Mouse (Mus musculus): Measurements from ENCODE around the gene Dcaf4. TPM values are rescaled to one million over a fixed set of nuclear protein-coding genes. Genes with fewer than 3 reads are reported as not detected.

Gene Dcaf4
- polyA plus RNA-seq, 1 experiment from 2014 or later = 14.7 TPM

- H3K27ac ChIP-seq = no peak overlapping the region
- H3K4me3 ChIP-seq (replicated peaks) = no peak overlapping the region
- no peaks in the 10 kb centered on the region for H3K9me3 ChIP-seq (replicated peaks)
- H3K9ac ChIP-seq = no peak overlapping the region
- DNase-seq = no peak
- no peak for ATAC-seq (ENCODE audit: low read depth)
- H3K27me3 ChIP-seq = no peaks in the 10 kb centered on the region
- no peaks in the 10 kb centered on the region for H3K4me1 ChIP-seq (replicated peaks)
- H3K4me2 ChIP-seq = no peak overlapping the region
- peaks cover 45% of the 10 kb centered on the region for H3K36me3 ChIP-seq
Observed at GRCm38 (mm10) chr12:83544791-83545190, 24.5 kb downstream of the Dcaf4 start.

GRCm38 (mm10) chr12:83551305-83551704 lies 31.0 kb downstream of the Dcaf4 start:
- Histone ChIP-seq H3K27me3 (no peaks in the 10 kb centered on the region), H3K4me1 (replicated peaks) (peaks cover 14% of the 10 kb centered on the region), H3K4me3 (replicated peaks) (no peak overlapping the region), H3K9me3 (replicated peaks) (no peaks in the 10 kb centered on the region), H3K27ac (no peak overlapping the region), H3K9ac (no peak overlapping the region), H3K4me2 (no peak overlapping the region), H3K36me3 (peaks cover 75% of the 10 kb centered on the region)
- DNase-seq (no peak), ATAC-seq (ENCODE audit: low read depth) (no peak)
- WGBS (ENCODE audit: insufficient replicate concordance) = 90% methylated on average over 16 of the region's 16 CpGs

- H3K9ac ChIP-seq = no peak overlapping the region
- 75% methylated on average over 4 of the region's 4 CpGs for WGBS (ENCODE audit: insufficient replicate concordance)
- H3K27me3 ChIP-seq = no peaks in the 10 kb centered on the region
- H3K36me3 ChIP-seq = peaks cover 74% of the 10 kb centered on the region
- no peak overlapping the region for H3K4me3 ChIP-seq (replicated peaks)
- no peaks in the 10 kb centered on the region for H3K9me3 ChIP-seq (replicated peaks)
- no peak for ATAC-seq (ENCODE audit: low read depth)
- H3K27ac ChIP-seq = no peak overlapping the region
- H3K4me2 ChIP-seq = no peak overlapping the region
- peaks cover 14% of the 10 kb centered on the region for H3K4me1 ChIP-seq (replicated peaks)
- no peak for DNase-seq
Observed at GRCm38 (mm10) chr12:83553816-83554215, 33.5 kb downstream of the Dcaf4 start.

GRCm38 (mm10) chr12:83555605-83556004 lies 35.3 kb downstream of the Dcaf4 start:
- WGBS (ENCODE audit: insufficient replicate concordance) = 35% methylated on average over 9 of the region's 9 CpGs
- Histone ChIP-seq H3K4me2 (no peak overlapping the region), H3K9me3 (replicated peaks) (no peaks in the 10 kb centered on the region), H3K36me3 (peaks cover 68% of the 10 kb centered on the region), H3K27ac (0 out of 2 replicates have a peak overlapping the region, but pooled peaks have one; percentile 11), H3K27me3 (no peaks in the 10 kb centered on the region), H3K9ac (no peak overlapping the region), H3K4me3 (replicated peaks) (no peak overlapping the region), H3K4me1 (replicated peaks) (peaks cover 20% of the 10 kb centered on the region)
- ATAC-seq (ENCODE audit: low read depth) (peak; percentile 53; the same call in 1 of the 2 replicates), DNase-seq (no peak)

- DNase-seq = no peak
- H3K36me3 ChIP-seq = peaks cover 64% of the 10 kb centered on the region
- no peaks in the 10 kb centered on the region for H3K27me3 ChIP-seq
- ATAC-seq (ENCODE audit: low read depth) = no peak
- 92% methylated on average over 7 of the region's 7 CpGs for WGBS (ENCODE audit: insufficient replicate concordance)
- no peak overlapping the region for H3K27ac ChIP-seq
- no peak overlapping the region for H3K4me2 ChIP-seq
- H3K4me1 ChIP-seq (replicated peaks) = peaks cover 41% of the 10 kb centered on the region
- H3K4me3 ChIP-seq (replicated peaks) = no peak overlapping the region
- H3K9me3 ChIP-seq (replicated peaks) = no peaks in the 10 kb centered on the region
- no peak overlapping the region for H3K9ac ChIP-seq
Observed at GRCm38 (mm10) chr12:83558496-83558895, 38.2 kb downstream of the Dcaf4 start.

- Histone ChIP-seq H3K4me3 (replicated peaks) (no peak overlapping the region), H3K9me3 (replicated peaks) (no peaks in the 10 kb centered on the region), H3K9ac (no peak overlapping the region), H3K27ac (no peak overlapping the region), H3K4me1 (replicated peaks) (peaks cover 38% of the 10 kb centered on the region), H3K4me2 (no peak overlapping the region), H3K27me3 (no peaks in the 10 kb centered on the region), H3K36me3 (peaks cover 56% of the 10 kb centered on the region)
- WGBS (ENCODE audit: insufficient replicate concordance) = 52% methylated on average over 6 of the region's 6 CpGs
- ATAC-seq (ENCODE audit: low read depth) = peak; percentile 66
- DNase-seq = peak; percentile 24
Observed at GRCm38 (mm10) chr12:83560189-83560588, 39.9 kb downstream of the Dcaf4 start.

GRCm38 (mm10) chr12:83562589-83562988 lies 42.3 kb downstream of the Dcaf4 start:
- Histone ChIP-seq H3K9ac (no peak overlapping the region), H3K4me3 (replicated peaks) (no peak overlapping the region), H3K36me3 (peaks cover 66% of the 10 kb centered on the region), H3K4me1 (replicated peaks) (peaks cover 27% of the 10 kb centered on the region), H3K27me3 (no peaks in the 10 kb centered on the region), H3K27ac (no peak overlapping the region), H3K9me3 (replicated peaks) (no peaks in the 10 kb centered on the region), H3K4me2 (no peak overlapping the region)
- WGBS (ENCODE audit: insufficient replicate concordance) = 81% methylated on average over 3 of the region's 3 CpGs
- ATAC-seq (ENCODE audit: low read depth) = no peak
- no peak for DNase-seq

- Histone ChIP-seq H3K4me3 (replicated peaks) (no peak overlapping the region), H3K9me3 (replicated peaks) (no peaks in the 10 kb centered on the region), H3K27me3 (no peaks in the 10 kb centered on the region), H3K27ac (no peak overlapping the region), H3K4me2 (no peak overlapping the region), H3K9ac (no peak overlapping the region), H3K4me1 (replicated peaks) (peaks cover 11% of the 10 kb centered on the region), H3K36me3 (peaks cover 68% of the 10 kb centered on the region)
- no peak for DNase-seq
- 84% methylated on average over 3 of the region's 3 CpGs for WGBS (ENCODE audit: insufficient replicate concordance)
- no peak for ATAC-seq (ENCODE audit: low read depth)
Observed at GRCm38 (mm10) chr12:83569866-83570265, 49.6 kb downstream of the Dcaf4 start.

GRCm38 (mm10) chr12:83572717-83573116 lies 52.5 kb downstream of the Dcaf4 start:
- Histone ChIP-seq H3K4me3 (replicated peaks) (no peak overlapping the region), H3K4me2 (no peak overlapping the region), H3K4me1 (replicated peaks) (peaks cover 24% of the 10 kb centered on the region), H3K9ac (no peak overlapping the region), H3K36me3 (peaks cover 61% of the 10 kb centered on the region), H3K27ac (no peak overlapping the region), H3K9me3 (replicated peaks) (no peaks in the 10 kb centered on the region), H3K27me3 (no peaks in the 10 kb centered on the region)
- no peak for DNase-seq
- WGBS (ENCODE audit: insufficient replicate concordance) = 82% methylated on average over 5 of the region's 5 CpGs
- no peak for ATAC-seq (ENCODE audit: low read depth)

- no peak for ATAC-seq (ENCODE audit: low read depth)
- no peaks in the 10 kb centered on the region for H3K9me3 ChIP-seq (replicated peaks)
- H3K9ac ChIP-seq = peak overlapping the region; percentile 74; the same call in 1 of the 2 replicates
- H3K36me3 ChIP-seq = peaks cover 35% of the 10 kb centered on the region
- H3K4me1 ChIP-seq (replicated peaks) = peaks cover 67% of the 10 kb centered on the region
- no peaks in the 10 kb centered on the region for H3K27me3 ChIP-seq
- WGBS (ENCODE audit: insufficient replicate concordance) = 95% methylated on average over 5 of the region's 5 CpGs
- no peak overlapping the region for H3K4me3 ChIP-seq (replicated peaks)
- no peak for DNase-seq
- peak overlapping the region; percentile 97 for H3K27ac ChIP-seq
- 0 out of 2 replicates have a peak overlapping the region, but pooled peaks have one; percentile 12 for H3K4me2 ChIP-seq
Observed at GRCm38 (mm10) chr12:83577445-83577844, 57.2 kb downstream of the Dcaf4 start.

- H3K36me3 ChIP-seq = peaks cover 34% of the 10 kb centered on the region
- no peaks in the 10 kb centered on the region for H3K27me3 ChIP-seq
- peak overlapping the region; percentile 97 for H3K27ac ChIP-seq
- DNase-seq (no peak), ATAC-seq (ENCODE audit: low read depth) (no peak)
- no peaks in the 10 kb centered on the region for H3K9me3 ChIP-seq (replicated peaks)
- no peak overlapping the region; the same call in 1 of the 2 replicates for H3K4me3 ChIP-seq (replicated peaks)
- peak overlapping the region; percentile 69 for H3K4me2 ChIP-seq
- 75% methylated on average over 2 of the region's 2 CpGs for WGBS (ENCODE audit: insufficient replicate concordance)
- peaks cover 71% of the 10 kb centered on the region for H3K4me1 ChIP-seq (replicated peaks)
- H3K9ac ChIP-seq = peak overlapping the region; percentile 74
Observed at GRCm38 (mm10) chr12:83578356-83578755, 58.1 kb downstream of the Dcaf4 start.

GRCm38 (mm10) chr12:83578896-83579569 lies 58.8 kb downstream of the Dcaf4 start:
- WGBS (ENCODE audit: insufficient replicate concordance) = 12% methylated on average over 3 of the region's 3 CpGs
- H3K4me2 ChIP-seq = peak overlapping the region; percentile 69
- H3K4me1 ChIP-seq (replicated peaks) = peaks cover 68% of the 10 kb centered on the region
- H3K27me3 ChIP-seq = no peaks in the 10 kb centered on the region
- peak overlapping the region; percentile 30 for H3K4me3 ChIP-seq (replicated peaks)
- H3K9me3 ChIP-seq (replicated peaks) = no peaks in the 10 kb centered on the region
- H3K27ac ChIP-seq = peak overlapping the region; percentile 97
- ATAC-seq (ENCODE audit: low read depth) (peak; percentile 99), DNase-seq (peak; percentile 83)
- peaks cover 32% of the 10 kb centered on the region for H3K36me3 ChIP-seq
- H3K9ac ChIP-seq = peak overlapping the region; percentile 74
